Mouse (Mus musculus) testis, postnatal 14 days (tissue): ENCODE data around the gene Rrp12.
A peak's percentile ranks its signal among the peaks of the same experiment; 100 is the strongest.

ENCODE experiments used
- DNase-seq: peaks from one replicate; pipeline ENCODE4 v3.0.0; 2021; ENCODE audit warnings: low spot score

The Rrp12 gene

GRCm38 (mm10) chr19:41847992-41848851, 47.8 kb downstream of the Rrp12 start, which contains the start of gene Frat2:
Gene Frat2, minus strand, starts transcription at chr19:41848132.
- DNase-seq: peak; percentile 88

GRCm38 (mm10) chr19:41847614-41847991, 48.4 kb downstream of the Rrp12 start:
- peak; percentile 45 for DNase-seq

- peak; percentile 38 for DNase-seq
These were observed 48.8 kb downstream of the Rrp12 start for GRCm38 (mm10) chr19:41847091-41847581.

GRCm38 (mm10) chr19:41846366-41847090, 49.4 kb downstream of the Rrp12 start:
- DNase-seq: no peak

GRCm38 (mm10) chr19:41844345-41844744, 51.6 kb downstream of the Rrp12 start:
- DNase-seq: no peak

- no peak for DNase-seq
These were observed 53.3 kb downstream of the Rrp12 start for GRCm38 (mm10) chr19:41842706-41843105.

- DNase-seq: no peak
These were observed 53.8 kb downstream of the Rrp12 start for GRCm38 (mm10) chr19:41842196-41842595.

GRCm38 (mm10) chr19:41841105-41841750, 54.7 kb downstream of the Rrp12 start:
- no peak for DNase-seq

GRCm38 (mm10) chr19:41839685-41840084, 56.3 kb downstream of the Rrp12 start:
- DNase-seq: no peak

GRCm38 (mm10) chr19:41838808-41839207, 57.2 kb downstream of the Rrp12 start:
- peak; percentile 46 for DNase-seq

- no peak for DNase-seq
These were observed 58.1 kb downstream of the Rrp12 start for GRCm38 (mm10) chr19:41837917-41838261.

GRCm38 (mm10) chr19:41837194-41837916, 58.6 kb downstream of the Rrp12 start:
- no peak for DNase-seq

GRCm38 (mm10) chr19:41836719-41837118, 59.3 kb downstream of the Rrp12 start:
- DNase-seq: no peak

- DNase-seq: no peak
These were observed 60.2 kb downstream of the Rrp12 start for GRCm38 (mm10) chr19:41835816-41836215.

GRCm38 (mm10) chr19:41835407-41835806, 60.6 kb downstream of the Rrp12 start:
- no peak for DNase-seq

- DNase-seq: no peak
These were observed 63.3 kb downstream of the Rrp12 start for GRCm38 (mm10) chr19:41832501-41833201.

- no peak for DNase-seq
These were observed 64.1 kb downstream of the Rrp12 start for GRCm38 (mm10) chr19:41831718-41832391.

GRCm38 (mm10) chr19:41831101-41831570, 64.8 kb downstream of the Rrp12 start:
- no peak for DNase-seq

- no peak for DNase-seq
These were observed 65.6 kb downstream of the Rrp12 start for GRCm38 (mm10) chr19:41830106-41831031.
